Mouse (Mus musculus) WW6 (cell line): ENCODE measurements around the gene Dcst2.
A peak's percentile ranks its signal among the peaks of the same experiment; 100 is the strongest.

Source experiments
- DNase-seq: peaks from one replicate; pipeline ENCODE4 v3.0.0-alpha.2; 2013; ENCODE audit warnings: low read depth, low spot score

Dcst2 gene

DNA sequence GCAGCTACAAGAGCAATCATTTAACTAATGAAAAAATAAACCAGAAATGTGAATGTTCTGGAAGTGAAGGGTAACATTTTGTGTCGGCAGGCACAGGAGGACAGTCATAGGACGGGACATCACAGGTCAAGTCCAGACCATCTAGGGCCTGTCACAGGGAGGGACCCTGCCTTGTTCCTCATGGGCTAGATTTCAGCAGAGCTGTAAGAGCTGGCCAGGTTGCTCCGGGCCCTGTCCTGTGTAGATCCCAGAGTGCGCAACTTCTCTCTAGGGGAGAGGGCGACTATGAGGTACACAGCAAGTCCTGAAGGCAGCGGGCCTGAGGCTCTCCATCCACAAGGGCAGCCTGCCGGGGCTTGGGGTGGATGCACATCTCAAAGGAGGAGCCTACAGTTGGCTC, at the start of gene Dcst2:
Gene Dcst2, plus strand, starts transcription at position 301 of the 400 bp plus-strand sequence.
- DNase-seq: no peak

DNA sequence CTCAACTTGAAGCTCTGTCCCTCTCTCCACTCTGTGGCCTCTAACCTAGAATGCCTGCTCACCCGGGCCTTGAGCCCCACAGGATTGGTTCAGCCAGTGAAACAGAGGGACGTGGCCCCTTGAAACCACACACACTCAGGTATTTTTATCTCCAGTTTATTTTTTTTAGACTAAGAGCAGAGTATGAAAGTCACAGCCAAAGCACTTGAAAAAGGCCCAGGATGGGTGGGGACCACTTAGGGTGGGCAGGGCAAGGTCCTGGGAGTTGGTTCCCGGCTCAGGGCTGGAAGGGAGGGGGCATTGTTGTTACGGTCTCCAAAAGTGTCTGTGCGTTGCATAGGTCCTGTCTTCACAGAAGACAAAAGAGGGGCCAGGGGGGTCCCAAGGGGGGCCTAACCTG, 47.4 kb upstream of the Dcst2 start:
- no peak for DNase-seq

DNA sequence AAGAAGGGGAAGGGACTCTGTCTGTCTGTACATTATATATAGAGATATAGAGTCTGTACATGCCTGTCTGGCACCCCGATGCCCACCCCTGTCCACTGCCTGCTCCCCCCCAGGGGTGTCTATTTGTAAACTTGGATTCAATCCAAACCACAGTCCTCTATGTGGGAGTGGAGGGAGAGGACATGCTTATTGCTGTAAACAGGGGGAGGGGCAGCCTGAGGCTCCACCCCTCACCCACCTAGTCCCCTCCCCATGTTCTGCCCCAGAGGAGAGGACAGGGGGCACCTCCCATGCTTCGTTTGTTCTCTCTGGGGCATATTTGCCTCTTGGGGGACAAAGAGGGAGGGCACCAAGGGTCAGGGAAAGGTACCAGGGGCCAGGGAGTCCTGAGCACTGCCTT, 47.0 kb upstream of the Dcst2 start:
- DNase-seq: no peak

DNA sequence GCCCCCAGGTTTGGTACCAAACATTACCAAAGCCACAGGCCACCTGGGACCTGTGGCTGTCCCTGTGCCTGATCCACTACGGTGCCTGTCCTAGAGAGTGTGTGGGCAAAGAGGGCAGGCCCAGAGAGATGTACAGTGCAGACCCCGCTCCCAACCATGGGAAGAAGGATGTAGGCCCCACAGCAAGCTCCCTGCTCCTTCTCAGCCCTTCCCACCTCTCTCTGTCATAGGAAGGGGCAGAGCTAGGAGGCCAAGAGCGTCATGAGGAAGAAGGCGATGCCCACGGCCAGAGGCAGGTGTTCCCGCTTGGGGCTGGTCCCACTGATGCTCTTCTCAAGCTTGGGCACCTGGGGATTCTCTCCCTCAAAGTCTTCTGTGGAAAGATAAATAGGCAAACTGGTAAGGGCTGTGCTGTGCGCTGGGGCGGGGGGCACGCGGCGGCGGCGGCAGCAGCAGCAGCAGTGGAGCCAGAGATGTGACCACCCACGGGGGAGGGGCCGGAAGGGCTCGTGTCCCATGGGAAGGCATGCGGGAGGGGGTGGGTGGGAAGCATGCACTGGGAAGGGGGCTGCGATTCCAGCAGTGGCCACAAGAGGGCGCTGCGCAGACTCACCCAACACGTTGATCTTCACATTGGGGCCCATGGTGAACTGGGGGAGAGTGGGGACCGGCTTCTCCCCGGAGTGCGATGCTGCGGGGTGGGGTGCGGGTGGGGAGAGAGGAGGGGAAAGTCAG, 46.4 kb upstream of the Dcst2 start:
- DNase-seq: peak; percentile 70

DNA sequence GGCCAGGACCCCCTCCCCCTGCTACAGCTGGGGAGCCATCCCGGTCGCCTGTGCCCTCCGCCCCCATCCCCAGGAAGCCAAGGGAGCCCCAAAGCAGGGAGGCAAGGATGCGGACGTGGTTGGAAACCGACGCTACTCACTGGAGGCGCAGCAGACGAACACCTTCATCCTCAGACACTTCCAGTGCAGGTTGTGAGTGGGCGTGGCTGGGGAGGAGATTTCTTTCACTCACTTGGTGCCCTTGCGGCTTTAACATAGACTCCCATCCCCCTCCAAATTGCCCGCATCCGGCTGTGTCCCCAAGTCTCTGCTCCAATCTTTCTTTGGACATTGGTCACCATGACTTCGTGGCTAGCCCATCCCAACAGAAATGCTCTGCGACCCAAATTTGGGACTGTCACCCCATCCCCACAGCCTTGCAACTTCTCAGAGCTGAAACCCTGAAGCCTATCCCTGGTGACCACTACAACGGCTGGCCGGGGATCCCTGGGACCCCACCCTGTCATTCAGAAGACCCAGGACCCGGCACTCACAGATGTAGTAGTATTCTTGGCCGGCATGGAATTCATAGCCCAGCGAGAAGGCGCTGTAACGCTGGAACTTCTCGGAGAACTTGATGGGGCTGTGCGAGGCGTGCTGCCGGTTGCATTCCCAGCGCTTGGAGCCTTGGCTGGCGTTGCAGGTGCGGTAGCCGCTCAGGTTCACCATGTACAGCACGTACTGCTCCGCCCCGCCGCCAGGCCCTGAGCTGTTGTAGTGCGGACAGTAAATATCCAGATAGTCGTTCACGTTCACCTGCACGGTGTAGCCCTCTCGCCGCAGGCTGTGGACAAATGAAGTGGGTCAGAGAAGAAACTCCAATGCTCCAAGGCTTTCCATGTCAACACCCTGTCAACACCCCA, 45.6 kb upstream of the Dcst2 start:
- no peak for DNase-seq

DNA sequence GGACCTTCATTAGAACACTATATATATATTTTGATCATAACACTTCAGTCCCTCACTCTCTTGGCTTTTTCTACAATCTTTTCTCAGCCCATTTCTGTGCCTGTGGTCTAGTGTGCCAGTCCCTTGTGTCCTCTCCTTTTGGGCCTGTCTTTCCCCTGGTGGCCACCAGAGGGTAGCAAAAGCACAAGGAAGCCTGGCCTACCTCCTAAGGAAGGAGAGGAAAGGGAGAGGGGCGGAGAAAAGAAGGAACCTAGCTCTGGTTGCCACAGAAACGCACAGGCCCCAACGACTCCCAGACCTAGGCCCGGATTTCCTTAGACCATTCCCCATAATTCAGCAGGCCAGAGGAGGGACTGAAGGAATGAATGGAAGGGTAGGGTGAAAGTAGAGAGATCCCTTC, 44.9 kb upstream of the Dcst2 start:
- no peak for DNase-seq

DNA sequence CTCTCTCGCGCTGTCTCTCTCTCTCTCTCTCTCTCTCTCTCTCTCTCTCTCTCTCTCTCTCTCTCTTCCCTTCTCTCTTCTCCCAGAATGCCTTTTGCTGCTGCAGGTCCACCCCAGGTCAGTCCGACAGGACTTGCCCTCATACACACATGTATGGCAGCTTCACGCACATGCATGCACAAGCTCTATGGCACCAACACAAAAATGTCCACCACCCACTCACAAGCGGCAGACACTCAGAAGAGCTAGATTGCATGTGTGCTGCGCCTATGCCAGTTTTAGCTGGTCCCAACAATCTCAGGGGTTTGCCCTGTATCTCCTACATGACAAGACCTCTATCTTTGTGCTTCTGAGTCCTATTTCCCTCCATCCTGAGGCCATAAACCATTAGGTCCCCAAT, 44.5 kb upstream of the Dcst2 start:
- DNase-seq: no peak

DNA sequence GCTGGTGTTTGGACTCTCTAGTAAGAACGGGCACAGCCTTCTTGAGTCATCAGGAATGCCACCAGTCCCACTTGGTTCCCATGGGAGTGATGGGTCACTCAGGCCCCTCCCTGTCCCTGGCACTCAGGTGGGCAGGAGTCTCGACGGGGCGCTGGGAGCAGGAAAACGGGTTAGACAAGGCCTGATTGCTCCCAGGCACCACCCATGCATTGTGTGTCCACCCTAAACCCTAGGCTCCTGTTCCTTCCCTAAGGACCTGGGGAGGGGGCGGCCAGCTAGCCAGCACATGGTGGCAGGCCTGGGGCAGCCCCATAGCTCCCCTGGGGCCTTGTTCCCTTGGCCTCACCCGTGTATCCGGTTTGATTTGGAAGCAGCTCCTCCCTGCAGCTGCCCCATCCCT, 43.5 kb upstream of the Dcst2 start:
- no peak for DNase-seq

DNA sequence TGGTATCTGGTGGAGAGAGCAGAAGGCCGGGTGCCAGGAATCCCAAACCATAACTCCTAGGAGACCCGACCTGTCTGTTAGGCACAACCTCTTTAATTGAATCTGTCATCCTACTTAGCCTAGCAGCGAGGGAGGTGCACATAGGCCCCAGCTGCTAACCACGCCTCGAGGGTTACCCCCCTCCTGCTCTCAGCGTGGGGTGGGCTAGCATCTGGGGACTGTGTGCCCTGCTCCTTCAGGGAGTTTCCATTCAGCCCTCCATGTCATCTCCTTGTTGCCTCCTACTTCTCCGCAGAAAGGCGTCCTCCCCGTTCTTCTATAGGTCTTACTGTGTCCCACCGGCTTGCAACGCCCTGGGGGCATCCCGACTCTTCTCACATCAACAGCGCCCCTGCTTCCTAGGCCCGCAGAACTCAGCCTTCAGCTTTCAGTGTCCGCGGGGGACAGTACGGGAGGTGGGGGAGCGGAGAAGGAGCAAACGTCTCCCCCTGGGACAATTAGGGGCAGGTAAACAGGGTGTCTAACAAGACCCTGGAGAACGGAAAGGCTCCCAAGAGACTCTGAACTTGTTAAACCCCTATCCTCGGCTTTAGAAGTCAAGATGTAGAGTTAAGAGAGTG, 42.7 kb upstream of the Dcst2 start:
- DNase-seq: no peak

DNA sequence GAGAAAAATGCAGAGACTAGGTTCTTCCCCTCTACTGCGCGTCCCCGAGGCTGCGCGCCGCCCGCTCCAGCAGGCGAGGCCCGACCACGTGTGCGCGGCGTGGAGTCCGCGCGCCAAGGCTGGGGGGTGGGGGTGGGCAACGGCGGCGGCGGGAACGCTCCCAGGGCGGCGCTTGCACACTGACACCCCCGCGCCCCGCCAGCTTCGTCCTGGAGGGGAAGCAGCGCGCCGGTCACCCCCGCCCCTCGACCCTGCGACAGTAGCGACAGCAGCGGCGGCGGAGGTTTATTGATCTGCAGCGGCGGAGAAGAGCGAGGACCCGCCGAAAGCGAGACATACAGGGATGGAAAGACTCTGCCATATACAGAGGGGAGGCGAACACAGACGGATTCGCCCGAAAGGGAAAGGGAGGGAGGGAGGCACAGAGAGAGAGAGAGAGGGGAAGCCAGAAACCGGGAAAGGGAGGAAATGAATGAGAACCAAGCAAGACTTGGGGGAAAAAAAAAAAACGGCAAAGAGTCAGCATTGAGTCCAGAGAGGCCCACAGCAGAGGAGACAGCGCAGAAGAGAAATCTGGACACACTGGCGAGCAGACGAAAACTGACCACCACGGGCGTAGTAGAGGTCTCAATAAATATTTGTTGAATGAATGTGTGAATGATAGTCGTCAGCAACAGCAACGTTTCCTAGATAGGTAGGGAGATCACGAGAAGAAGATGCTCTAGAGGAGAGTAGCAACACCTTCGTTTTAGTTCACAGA, 42.0 kb upstream of the Dcst2 start:
- DNase-seq: no peak

DNA sequence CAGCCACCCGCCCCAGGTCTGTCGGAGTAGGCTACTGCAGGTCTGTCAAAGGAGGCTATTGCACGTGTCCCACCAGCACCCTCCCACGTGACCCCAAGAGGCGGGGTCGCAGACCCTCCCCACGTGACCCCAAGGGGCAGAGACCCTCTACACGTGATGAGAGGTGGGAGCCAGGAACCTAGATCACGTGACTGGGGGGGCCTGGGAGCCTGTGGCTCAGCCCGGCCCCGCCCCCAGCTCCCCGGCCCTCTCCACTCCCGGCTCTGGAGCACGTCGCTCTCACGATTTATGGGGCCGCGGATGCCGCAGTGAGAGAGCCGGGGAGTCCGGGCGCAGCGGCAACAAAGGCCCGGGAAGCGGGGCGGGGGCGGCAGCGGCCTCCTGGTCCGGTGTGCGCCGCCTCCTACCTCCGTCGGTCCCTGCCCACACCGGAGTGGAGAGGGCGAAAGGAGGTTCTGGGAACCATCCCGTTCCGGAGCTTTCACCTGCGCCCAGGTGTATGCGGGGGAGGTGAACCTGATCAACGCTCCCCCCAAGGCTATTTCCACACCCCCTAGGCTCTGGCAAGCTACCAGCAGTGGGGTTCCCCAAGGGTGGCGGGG, 41.1 kb upstream of the Dcst2 start:
- no peak for DNase-seq

DNA sequence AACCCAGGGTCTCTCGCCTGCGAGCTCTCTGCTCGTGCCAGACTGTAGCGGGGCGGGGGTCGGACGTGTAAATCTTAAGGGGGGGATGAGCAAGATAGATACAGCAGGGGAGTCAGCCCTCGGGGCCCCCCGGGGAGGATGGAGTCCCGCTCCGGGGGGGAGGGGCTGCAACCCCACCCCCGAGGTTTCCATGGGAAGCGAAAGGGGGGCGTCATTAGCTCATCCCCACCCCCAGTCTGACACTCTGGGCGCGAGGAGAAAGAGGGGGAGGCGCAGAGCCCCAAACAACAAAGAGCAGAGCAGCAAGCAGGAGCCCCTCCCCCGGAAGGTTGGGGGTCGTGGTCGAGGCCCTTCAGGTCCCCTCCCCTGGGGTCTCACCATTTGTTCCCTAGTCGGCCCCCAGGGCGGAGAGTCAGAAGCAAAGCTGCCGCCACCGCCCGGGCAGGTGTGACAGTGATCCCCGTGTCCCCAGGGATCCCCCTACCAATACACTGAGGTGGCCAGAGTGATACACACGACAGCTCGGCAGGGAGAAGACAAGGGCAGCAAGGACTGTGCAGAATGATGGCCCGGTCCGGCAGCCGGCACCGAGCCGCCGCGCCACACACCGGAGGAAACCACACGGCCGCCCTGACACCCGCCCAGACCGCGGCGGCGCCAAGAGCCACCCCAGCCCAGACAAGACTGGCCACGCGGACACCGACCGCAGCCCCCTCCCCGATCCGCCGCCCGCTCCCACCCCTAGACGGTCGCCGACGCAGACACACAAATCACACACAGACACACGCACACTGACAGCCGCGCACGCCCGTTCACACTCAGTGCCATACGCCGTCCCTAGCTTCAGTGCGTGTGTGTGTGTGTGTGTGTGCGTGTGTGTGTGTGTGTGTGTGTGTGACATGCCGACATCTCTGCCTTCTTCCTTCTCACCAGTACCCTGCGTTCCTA, 40.3 kb upstream of the Dcst2 start:
- DNase-seq: no peak

DNA sequence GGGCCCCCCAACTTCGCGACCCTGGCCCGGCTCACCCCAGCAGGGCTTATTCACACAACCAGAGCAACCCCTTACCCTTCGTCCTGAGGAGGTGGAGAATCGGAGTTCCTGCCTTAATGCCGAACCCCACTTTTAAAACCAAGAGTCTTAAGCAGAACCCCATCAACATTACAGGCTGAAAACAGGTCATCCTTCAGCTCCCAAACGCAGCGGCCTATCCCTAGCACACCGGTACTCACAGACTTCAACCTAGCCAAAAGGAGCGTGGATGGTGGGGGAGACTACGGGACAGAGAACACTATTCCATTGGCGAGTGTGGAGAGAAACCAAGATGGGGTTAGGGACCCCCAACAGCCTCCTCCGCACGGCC, 39.7 kb upstream of the Dcst2 start:
- DNase-seq: no peak

DNA sequence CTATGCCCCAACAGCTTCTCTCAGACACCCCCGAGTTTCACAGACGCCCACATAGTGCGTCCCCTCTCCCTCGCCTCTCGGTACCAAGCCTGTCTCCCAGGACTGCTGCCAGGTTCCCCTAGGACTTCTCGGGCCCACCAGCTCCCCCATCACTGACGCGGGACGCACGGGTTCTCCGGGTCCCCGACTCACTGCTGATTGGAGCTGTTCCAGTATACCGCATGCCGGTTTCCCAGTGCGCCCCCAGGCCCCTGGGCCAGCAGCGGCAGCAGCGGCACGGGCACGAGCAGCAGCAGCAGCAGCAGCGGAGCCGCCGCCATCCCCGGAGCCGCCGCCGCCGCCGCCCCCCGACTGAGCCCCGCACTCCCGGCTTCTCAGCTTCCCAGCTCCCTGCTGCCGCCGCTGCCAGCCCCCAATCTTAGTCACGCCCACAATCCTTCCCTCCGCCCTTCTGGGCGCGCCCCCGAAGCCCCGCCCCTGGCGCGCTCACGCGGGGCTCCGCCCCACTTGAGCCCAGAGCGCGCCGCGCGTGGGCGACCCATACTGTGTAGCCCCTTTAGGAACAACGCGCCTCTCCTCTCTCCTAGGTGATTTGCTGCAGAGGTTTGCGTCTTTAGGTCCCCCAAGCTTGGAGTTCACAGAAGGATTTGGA, 39.1 kb upstream of the Dcst2 start, which contains the start of gene Efna3:
Gene Efna3, minus strand, starts transcription at position 452 of the 652 bp plus-strand sequence.
- DNase-seq: no peak

DNA sequence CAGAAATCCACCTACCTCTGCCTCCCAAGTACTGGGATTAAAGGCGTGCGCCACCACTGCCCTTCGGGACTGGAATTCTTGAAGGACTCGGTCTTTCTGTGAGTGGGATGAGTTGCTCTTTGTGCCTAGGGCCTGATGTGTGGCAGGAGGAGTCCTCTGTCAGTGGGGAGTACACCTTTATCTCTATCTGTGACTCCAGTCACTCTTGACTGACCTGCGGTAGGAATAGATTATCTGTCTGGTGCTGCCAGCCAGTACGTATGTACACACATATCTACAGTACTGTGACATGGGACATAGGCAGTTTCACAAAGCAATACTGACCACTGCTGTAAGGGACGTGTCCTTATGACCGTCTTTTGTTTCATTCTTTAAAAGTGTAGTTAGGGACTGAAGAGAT, 35.9 kb upstream of the Dcst2 start:
- no peak for DNase-seq

DNA sequence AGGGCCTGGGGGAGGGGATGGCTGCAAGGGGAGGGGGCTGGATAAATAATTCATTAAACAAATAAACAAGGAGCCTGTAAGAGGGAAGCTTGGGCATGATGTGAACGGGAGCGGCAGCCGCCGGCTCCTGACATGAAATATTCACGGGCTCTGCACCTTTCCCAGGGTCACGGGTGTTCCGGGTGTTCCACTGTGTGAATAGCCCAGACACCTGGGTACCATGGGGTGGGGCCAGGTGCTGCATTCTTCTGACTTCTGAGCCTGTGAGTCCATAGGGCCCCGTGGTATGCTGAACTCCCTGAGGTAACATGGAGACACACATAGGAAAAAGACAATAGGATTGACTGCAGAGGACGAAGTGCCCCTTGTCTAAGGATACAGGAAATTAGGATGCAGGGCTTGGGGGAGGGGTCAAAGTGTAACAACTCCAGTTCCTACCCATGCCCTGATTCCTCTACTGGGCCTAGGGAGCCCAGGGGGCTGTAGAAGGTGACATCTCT, 34.4 kb upstream of the Dcst2 start:
- no peak for DNase-seq

DNA sequence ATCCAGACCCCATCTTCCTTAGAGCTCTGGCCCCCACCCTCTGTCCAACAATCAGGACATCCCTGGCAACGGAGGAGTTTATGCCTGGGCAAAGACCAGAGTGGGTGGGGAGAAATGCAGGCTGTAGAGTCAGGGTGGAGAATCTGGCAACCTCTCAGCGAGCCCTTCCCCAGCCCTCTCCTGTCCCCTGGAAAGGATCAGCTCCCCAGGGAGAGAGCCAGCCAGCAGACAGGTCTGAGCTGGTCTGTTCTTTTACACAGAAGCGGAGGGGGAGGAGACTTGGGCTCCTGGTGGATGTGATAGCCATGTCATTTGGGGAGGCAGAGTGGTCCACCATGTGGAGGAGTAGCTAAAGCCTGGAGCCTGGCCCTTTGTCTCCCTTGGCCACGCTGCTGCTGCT, 33.2 kb upstream of the Dcst2 start:
- no peak for DNase-seq

DNA sequence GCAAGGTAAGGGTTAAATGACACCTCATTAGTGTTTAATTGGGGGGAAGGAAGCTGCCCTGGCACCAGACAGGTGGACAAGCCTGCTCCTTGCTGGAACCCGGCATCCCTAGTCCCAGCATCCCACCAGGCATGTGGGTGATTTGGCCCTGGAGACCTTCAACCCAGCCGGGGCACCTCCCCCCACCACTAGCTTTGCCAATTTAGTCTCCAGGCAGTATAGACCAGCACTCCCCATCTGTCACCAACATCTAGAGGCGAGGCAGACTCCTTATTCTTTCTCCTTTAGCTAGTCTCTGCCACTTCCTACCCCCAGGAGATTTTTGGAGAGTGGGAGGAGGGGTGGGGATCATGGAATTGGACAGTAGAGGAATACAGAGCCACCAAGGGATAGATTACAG, 31.4 kb upstream of the Dcst2 start:
- DNase-seq: no peak

DNA sequence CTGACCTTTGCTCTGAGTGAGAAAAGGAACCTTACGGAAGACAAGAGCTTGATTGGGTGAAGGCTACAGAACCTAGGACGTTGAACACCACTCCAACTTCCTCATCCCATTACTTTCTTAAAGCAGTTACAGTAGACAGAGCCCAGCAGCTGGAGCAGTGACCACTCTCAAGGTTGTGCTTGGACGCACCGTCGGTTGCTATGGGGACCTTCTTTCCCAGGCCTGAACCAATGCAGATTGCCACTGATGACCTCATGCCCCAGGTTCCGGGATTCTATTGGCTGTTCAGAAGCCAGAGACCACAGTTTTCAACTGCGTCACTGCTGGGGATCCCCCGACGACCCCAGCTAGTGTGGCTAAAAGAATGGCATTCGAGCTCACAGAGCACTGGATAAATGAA, 30.8 kb upstream of the Dcst2 start:
- no peak for DNase-seq

DNA sequence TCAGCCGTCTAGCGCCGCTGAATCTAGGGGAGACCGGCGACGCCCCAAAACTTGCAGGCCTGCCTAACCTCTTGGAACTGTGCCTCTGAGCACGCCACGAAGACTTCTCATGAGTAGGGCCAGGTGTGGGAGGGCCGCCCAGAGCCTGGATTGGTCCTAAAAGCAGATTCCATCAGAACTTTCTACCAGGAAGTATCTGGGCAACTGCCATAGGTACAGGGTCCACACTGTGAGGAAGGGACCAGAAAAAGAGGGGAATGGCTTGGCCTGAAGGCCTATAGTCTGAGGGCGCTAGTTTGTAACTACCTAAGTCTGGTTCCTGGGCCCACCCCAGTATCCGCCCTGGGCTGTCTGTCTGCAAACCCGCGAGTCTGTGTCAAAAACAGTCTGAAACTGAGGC, 30.2 kb upstream of the Dcst2 start:
- no peak for DNase-seq
